15 mouse cellular contexts compared by ENCODE assay signal in genomic region chr16:91905987-91906386, GRCm38 (mm10).
"Had no signal": no experiment of that assay in that cellular context is flagged by ENCODE, and none has a peak within 500 bp of the region (broad histone marks: within the 10 kb centered on the region; RNA-seq: fewer than 3 reads in every experiment).

No protein-coding gene starts in this region.

- H3K4me3 ChIP-seq: left cerebral cortex, adult 2 months; limb, embryonic 12.5 days; liver, embryonic 13.5 days; lung, embryonic 15.5 days; megakaryocyte, embryonic 14.5 days; midbrain, embryonic 12.5 days had no signal

- H3K9ac ChIP-seq: limb, embryonic 12.5 days; liver, embryonic 13.5 days; liver, postnatal 0 days; lung, embryonic 15.5 days; midbrain, embryonic 12.5 days had no signal

- H3K27ac ChIP-seq: left cerebral cortex, adult 2 months; limb, embryonic 12.5 days; liver, embryonic 13.5 days; lung, embryonic 15.5 days; macrophage; midbrain, embryonic 12.5 days; stomach, postnatal 0 days had no signal

- H3K27me3 ChIP-seq: limb, embryonic 12.5 days; lung, embryonic 15.5 days; midbrain, embryonic 12.5 days had no signal

- ATAC-seq: liver, postnatal 0 days; midbrain, embryonic 16.5 days had no signal

- H3K36me3 ChIP-seq: limb, embryonic 12.5 days; liver, embryonic 13.5 days; lung, embryonic 15.5 days had no signal

- H3K9me3 ChIP-seq: limb, embryonic 12.5 days; lung, embryonic 15.5 days; midbrain, embryonic 12.5 days had no signal

- H3K4me2 ChIP-seq: limb, embryonic 12.5 days; liver, embryonic 13.5 days; lung, embryonic 15.5 days; midbrain, embryonic 12.5 days had no signal

- DNase-seq: kidney, adult 8-10 months; kidney, postnatal 36 days; liver; liver, embryonic 13.5 days; liver, postnatal 0 days; lung, postnatal 14 days; thymus, postnatal 36 days had no signal

- H3K4me1 ChIP-seq: limb, embryonic 12.5 days; liver, embryonic 13.5 days; lung, embryonic 15.5 days; midbrain, embryonic 12.5 days had no signal
